Mouse (Mus musculus): Measurements from ENCODE around the gene Emilin2. TPM values are rescaled to one million over a fixed set of nuclear protein-coding genes. Genes with fewer than 3 reads are reported as not detected.

Emilin2 gene
- total and polyA plus RNA-seq, 3 experiments, result 37.2 to 43.5 (median 43.3) TPM

DNA sequence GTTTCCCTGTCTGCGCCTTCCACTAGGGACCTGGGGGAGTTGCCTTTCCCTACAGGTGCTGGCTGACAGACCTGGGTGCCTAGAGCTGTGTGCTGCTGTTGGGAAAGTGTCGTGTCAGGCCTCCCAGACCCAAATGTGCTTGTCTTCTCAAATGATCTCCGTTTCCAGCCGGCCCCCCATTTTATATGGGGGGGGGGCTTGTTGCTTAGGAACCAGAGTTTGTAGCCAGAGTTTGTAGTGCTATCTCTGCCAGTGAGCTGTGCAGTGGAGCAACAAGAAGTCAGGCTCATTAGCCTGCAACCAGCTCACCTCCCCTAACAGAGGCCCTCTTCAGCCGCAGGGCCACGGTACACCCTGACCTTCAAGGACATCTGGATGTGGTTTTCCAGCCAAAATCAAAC is 60.2 kb downstream of the Emilin2 start:
- Histone ChIP-seq H3K27ac (peak overlapping the region; percentile 76), H3K4me3 (no peak overlapping the region; the same call in 1 of the 2 replicates), H3K9ac (ENCODE audit: low read depth, low read length) (peak overlapping the region; percentile 38; the same call in 1 of the 2 replicates), H3K4me1 (ENCODE audit: control insufficient read depth, insufficient read depth, low read length) (peaks cover 12% of the 10 kb centered on the region), H3K27me3 (ENCODE audit: control insufficient read depth, insufficient read depth, low read length) (no peaks in the 10 kb centered on the region), H3K36me3 (ENCODE audit: control insufficient read depth, insufficient read depth, low read length) (no peaks in the 10 kb centered on the region; the same call in 1 of the 2 replicates), H3K79me2 (replicated peaks; ENCODE audit: control insufficient read depth, insufficient read depth, low read length) (no peaks in the 10 kb centered on the region)
- 45% methylated on average over 6 of the region's 6 CpGs for WGBS
- TF ChIP-seq CTCF (IDR thresholded peaks at IDR 0.05) (no peak), EP300 (IDR thresholded peaks at IDR 0.05; ENCODE audit: insufficient read depth, low read depth, low read length) (no peak), POLR2A (IDR thresholded peaks at IDR 0.05; ENCODE audit: insufficient read depth, low read depth, low read length) (no peak)
- DNase-seq, result no peak
- intact Hi-C loops (cut with DNase I), result loop anchor here (1.0 kb wide), 1 partner anchor 35 kb away; no protein-coding TSS in a partner anchor

DNA sequence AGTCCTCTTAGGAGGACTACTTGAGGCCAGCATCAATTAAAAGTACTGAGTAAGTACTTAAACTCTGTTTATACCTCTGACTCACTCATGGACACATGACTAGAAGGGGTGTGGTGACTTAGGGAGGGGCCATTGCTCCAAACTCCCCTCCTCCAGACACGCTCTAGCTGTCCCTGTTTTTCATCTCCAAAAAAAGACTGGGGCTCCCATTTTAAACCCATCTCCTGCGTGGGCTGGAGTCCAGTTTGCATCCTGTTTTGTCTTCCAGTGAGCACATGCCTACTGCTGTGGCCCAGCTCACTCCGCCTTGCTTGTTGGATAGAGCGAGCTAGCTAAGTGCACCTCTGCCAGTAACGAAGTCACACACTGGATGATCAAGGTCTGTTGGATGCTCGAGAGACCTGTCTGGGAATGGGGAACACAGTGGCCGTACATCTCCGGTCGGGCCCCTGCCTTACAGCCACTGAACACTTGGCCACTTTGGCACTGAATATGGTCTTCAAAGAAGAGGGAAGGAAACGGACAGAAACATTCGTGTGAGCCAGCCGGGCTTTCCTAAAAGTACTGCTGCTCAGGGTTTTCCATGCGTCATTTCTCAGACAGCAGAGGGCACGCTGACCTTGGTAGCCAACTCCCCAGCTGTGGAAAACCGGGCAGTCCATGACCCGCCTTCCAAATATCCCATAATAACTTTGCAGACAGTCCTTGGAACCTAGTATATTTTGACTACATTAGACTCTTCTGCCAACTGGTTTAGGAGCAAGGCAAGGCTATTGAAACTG is 60.8 kb downstream of the Emilin2 start:
- no peak for TF ChIP-seq EP300 (IDR thresholded peaks at IDR 0.05; ENCODE audit: insufficient read depth, low read depth, low read length)
- 0 out of 2 replicates have a peak, but pooled peaks have one; percentile 19 for TF ChIP-seq POLR2A (IDR thresholded peaks at IDR 0.05; ENCODE audit: insufficient read depth, low read depth, low read length)
- TF ChIP-seq CTCF (IDR thresholded peaks at IDR 0.05), result peak; percentile 26; the same call in 1 of the 2 replicates
- no peaks in the 10 kb centered on the region for H3K27me3 ChIP-seq (ENCODE audit: control insufficient read depth, insufficient read depth, low read length)
- WGBS, result 41% methylated on average over 16 of the region's 16 CpGs
- H3K4me3 ChIP-seq, result no peak overlapping the region; the same call in 1 of the 2 replicates
- H3K4me1 ChIP-seq (ENCODE audit: control insufficient read depth, insufficient read depth, low read length), result peaks cover 12% of the 10 kb centered on the region
- no peaks in the 10 kb centered on the region for H3K79me2 ChIP-seq (replicated peaks; ENCODE audit: control insufficient read depth, insufficient read depth, low read length)
- H3K27ac ChIP-seq, result peak overlapping the region; percentile 76
- DNase-seq, result peak; percentile 64 to 71
- H3K9ac ChIP-seq (ENCODE audit: low read depth, low read length), result peak overlapping the region; percentile 38; the same call in 1 of the 2 replicates
- no peaks in the 10 kb centered on the region; the same call in 1 of the 2 replicates for H3K36me3 ChIP-seq (ENCODE audit: control insufficient read depth, insufficient read depth, low read length)
- intact Hi-C loops (cut with DNase I), result loop anchor here (1.0 kb wide), 1 partner anchor 35 kb away; no protein-coding TSS in a partner anchor

DNA sequence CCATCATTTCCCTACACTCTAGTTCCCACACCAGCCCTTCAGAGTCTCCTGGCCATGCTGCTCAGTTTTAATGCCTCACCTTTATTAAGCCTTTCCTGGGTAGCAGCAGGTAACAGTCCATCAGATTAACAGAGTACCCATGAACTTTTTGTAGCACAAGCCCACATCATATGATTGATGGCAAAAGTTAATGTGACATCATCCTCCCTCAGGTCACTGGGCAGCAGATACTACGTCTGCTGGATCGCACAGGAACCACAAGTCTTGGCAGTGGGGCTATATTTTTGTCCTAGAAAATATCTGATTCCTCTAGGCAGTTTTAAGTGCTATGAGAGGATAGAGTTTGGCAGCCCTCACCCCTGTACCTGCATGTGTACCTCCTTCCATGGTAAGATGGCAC is 61.7 kb downstream of the Emilin2 start:
- H3K9ac ChIP-seq (ENCODE audit: low read depth, low read length), result no peak overlapping the region
- no peaks in the 10 kb centered on the region for H3K27me3 ChIP-seq (ENCODE audit: control insufficient read depth, insufficient read depth, low read length)
- intact Hi-C loops (cut with DNase I), result no loop called here
- no peaks in the 10 kb centered on the region for H3K79me2 ChIP-seq (replicated peaks; ENCODE audit: control insufficient read depth, insufficient read depth, low read length)
- H3K4me1 ChIP-seq (ENCODE audit: control insufficient read depth, insufficient read depth, low read length), result peaks cover 12% of the 10 kb centered on the region
- H3K36me3 ChIP-seq (ENCODE audit: control insufficient read depth, insufficient read depth, low read length), result no peaks in the 10 kb centered on the region; the same call in 1 of the 2 replicates
- H3K27ac ChIP-seq, result peak overlapping the region; percentile 76; the same call in 1 of the 2 replicates
- TF ChIP-seq EP300 (IDR thresholded peaks at IDR 0.05; ENCODE audit: insufficient read depth, low read depth, low read length), result no peak
- no peak for TF ChIP-seq POLR2A (IDR thresholded peaks at IDR 0.05; ENCODE audit: insufficient read depth, low read depth, low read length)
- no peak overlapping the region for H3K4me3 ChIP-seq
- DNase-seq, result no peak
- 62% methylated on average over 2 of the region's 2 CpGs for WGBS

DNA sequence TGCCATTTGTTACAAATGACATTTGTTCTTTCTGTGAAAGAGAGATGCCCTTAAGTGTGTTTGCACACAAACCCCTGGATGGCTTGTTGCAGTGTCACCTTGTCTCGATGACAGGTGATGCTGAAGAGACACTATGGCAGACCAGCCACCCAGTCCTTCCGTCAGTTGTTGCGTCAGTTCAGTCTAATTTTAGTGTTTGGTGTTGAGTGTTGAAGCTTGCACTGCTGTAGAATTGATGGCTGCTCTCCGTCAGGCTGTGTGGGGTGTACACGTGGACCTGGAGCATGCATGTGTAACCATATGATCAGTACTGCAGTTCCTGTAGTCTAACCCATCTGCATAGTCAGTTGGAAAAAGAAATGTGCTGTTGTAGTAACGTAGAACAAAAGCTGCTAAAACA is 62.8 kb downstream of the Emilin2 start:
- intact Hi-C loops (cut with DNase I), result no loop called here
- 61% methylated on average over 6 of the region's 6 CpGs for WGBS
- Histone ChIP-seq H3K27ac (peak overlapping the region; percentile 0; the same call in 1 of the 2 replicates), H3K4me3 (no peak overlapping the region), H3K79me2 (replicated peaks; ENCODE audit: control insufficient read depth, insufficient read depth, low read length) (no peaks in the 10 kb centered on the region), H3K27me3 (ENCODE audit: control insufficient read depth, insufficient read depth, low read length) (no peaks in the 10 kb centered on the region), H3K9ac (ENCODE audit: low read depth, low read length) (no peak overlapping the region), H3K36me3 (ENCODE audit: control insufficient read depth, insufficient read depth, low read length) (no peaks in the 10 kb centered on the region; the same call in 1 of the 2 replicates), H3K4me1 (ENCODE audit: control insufficient read depth, insufficient read depth, low read length) (peaks cover 8% of the 10 kb centered on the region)
- TF ChIP-seq EP300 (IDR thresholded peaks at IDR 0.05; ENCODE audit: insufficient read depth, low read depth, low read length) (peak; percentile 86), POLR2A (IDR thresholded peaks at IDR 0.05; ENCODE audit: insufficient read depth, low read depth, low read length) (no peak), CTCF (IDR thresholded peaks at IDR 0.05) (no peak)
- DNase-seq, result peak in 1 of 2 experiments; percentile 40

DNA sequence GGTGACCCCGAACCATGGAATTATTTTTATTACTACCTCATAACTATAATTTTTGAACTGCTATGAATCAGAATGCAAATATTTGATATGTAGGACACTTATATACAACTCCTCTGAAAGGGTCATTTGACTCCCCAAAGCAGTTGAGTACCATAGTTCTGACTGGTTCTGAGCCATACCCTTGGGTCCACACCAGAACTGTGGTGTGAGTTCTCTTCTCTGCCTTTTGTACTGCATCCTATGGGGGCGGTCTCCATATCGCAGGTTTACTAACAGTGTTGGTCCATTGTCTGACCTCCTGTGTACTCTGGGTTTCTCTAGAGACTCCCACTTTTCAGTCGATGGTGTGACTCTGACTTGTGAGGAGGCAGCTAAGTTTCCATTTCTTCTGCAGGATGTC is 65.8 kb downstream of the Emilin2 start:
- no peak overlapping the region for H3K9ac ChIP-seq (ENCODE audit: low read depth, low read length)
- H3K4me3 ChIP-seq, result no peak overlapping the region
- TF ChIP-seq POLR2A (IDR thresholded peaks at IDR 0.05; ENCODE audit: insufficient read depth, low read depth, low read length) (no peak), CTCF (IDR thresholded peaks at IDR 0.05) (no peak), EP300 (IDR thresholded peaks at IDR 0.05; ENCODE audit: insufficient read depth, low read depth, low read length) (no peak)
- WGBS, result 91% methylated on average over 4 of the region's 4 CpGs
- H3K27me3 ChIP-seq (ENCODE audit: control insufficient read depth, insufficient read depth, low read length), result no peaks in the 10 kb centered on the region
- H3K27ac ChIP-seq, result no peak overlapping the region
- no peak for DNase-seq
- intact Hi-C loops (cut with DNase I), result no loop called here
- no peaks in the 10 kb centered on the region for H3K79me2 ChIP-seq (replicated peaks; ENCODE audit: control insufficient read depth, insufficient read depth, low read length)
- H3K4me1 ChIP-seq (ENCODE audit: control insufficient read depth, insufficient read depth, low read length), result peaks cover 1% of the 10 kb centered on the region
- no peaks in the 10 kb centered on the region for H3K36me3 ChIP-seq (ENCODE audit: control insufficient read depth, insufficient read depth, low read length)

DNA sequence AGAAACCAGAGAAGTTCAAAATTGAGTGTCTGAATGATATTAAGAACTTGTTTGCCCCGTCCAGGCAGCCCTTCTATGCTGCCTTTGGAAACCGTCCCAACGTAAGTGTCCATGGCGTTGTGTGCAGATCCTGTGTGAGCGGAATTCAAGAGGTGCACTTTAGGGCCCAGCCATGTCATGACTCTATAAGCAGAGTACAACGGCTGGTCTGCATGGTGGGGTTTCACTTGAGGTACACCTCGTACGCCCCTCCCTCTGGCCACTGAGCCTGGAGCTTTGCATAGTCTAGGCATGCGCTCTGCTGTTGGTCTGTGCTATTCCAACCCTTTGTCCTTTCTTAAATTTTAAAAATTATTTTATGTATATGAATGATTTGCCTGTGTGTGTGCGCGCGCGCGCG is 66.6 kb downstream of the Emilin2 start:
- Histone ChIP-seq H3K27me3 (ENCODE audit: control insufficient read depth, insufficient read depth, low read length) (no peaks in the 10 kb centered on the region), H3K36me3 (ENCODE audit: control insufficient read depth, insufficient read depth, low read length) (no peaks in the 10 kb centered on the region), H3K4me3 (no peak overlapping the region), H3K27ac (no peak overlapping the region), H3K79me2 (replicated peaks; ENCODE audit: control insufficient read depth, insufficient read depth, low read length) (no peaks in the 10 kb centered on the region), H3K9ac (ENCODE audit: low read depth, low read length) (no peak overlapping the region), H3K4me1 (ENCODE audit: control insufficient read depth, insufficient read depth, low read length) (no peaks in the 10 kb centered on the region)
- WGBS, result 96% methylated on average over 15 of the region's 15 CpGs
- intact Hi-C loops (cut with DNase I), result no loop called here
- DNase-seq, result peak in 1 of 2 experiments; percentile 2
- TF ChIP-seq EP300 (IDR thresholded peaks at IDR 0.05; ENCODE audit: insufficient read depth, low read depth, low read length) (no peak), POLR2A (IDR thresholded peaks at IDR 0.05; ENCODE audit: insufficient read depth, low read depth, low read length) (no peak), CTCF (IDR thresholded peaks at IDR 0.05) (no peak)
